Mouse (Mus musculus) cerebellum, postnatal 36 days (tissue): ENCODE measurements around the gene Naip2.
A peak's percentile ranks its signal among the peaks of the same experiment; 100 is the strongest.

Experiments
- DNase-seq, 2 experiments: peaks; one replicate each; pipeline ENCODE4 v3.0.0; 2021 to 2022; ENCODE audit warnings: mixed read lengths in 2 of 2

The Naip2 gene

GRCm38 (mm10) chr13:100107652-100108472 is 94.0 kb downstream of the Naip2 start, which contains the start of gene Serf1:
TSS of gene Serf1 (plus strand) at chr13:100108012.
- peak; percentile 79 to 83 for DNase-seq

GRCm38 (mm10) chr13:100103748-100104254 is 98.1 kb downstream of the Naip2 start, which contains the start of gene Bdp1:
TSS of gene Bdp1 (minus strand) at chr13:100104070.
- DNase-seq: peak; percentile 94 to 97

GRCm38 (mm10) chr13:100103052-100103658 is 98.7 kb downstream of the Naip2 start:
- no peak for DNase-seq

GRCm38 (mm10) chr13:100098808-100099207 is 103.1 kb downstream of the Naip2 start:
- DNase-seq: no peak
